Mouse (Mus musculus) adipocyte (in vitro differentiated cells): ENCODE measurements around the gene Frat1.
"Not testable (repeated sequence)": the region's sequence is repeated elsewhere in the genome, so short reads cannot be mapped to it uniquely, and the experiment has no call there.

Experiments
- DNase-seq: peaks from one replicate; pipeline ENCODE4 v3.0.0-alpha.2; 2016; ENCODE audit warnings: low spot score

Gene Frat1

DNA sequence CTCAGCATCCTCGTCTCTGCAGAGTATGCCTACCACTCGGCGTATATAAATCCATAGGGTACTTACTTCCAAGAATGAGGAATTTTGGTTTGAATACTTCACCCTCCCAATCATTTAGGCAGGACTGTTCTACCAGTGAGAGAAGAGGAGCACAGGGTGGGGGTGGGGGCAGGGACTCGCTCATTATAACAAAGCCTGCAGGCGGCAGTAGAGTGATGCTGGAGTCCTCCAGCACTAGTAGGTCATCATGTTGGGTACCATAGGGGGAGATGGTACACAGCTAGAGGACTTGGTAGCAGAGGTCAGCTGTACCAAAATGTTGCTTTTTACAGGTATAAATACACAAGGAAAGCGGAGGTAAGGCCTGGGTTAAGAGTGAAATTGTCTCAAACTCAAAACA, 14.6 kb downstream of the Frat1 start:
- no peak for DNase-seq

DNA sequence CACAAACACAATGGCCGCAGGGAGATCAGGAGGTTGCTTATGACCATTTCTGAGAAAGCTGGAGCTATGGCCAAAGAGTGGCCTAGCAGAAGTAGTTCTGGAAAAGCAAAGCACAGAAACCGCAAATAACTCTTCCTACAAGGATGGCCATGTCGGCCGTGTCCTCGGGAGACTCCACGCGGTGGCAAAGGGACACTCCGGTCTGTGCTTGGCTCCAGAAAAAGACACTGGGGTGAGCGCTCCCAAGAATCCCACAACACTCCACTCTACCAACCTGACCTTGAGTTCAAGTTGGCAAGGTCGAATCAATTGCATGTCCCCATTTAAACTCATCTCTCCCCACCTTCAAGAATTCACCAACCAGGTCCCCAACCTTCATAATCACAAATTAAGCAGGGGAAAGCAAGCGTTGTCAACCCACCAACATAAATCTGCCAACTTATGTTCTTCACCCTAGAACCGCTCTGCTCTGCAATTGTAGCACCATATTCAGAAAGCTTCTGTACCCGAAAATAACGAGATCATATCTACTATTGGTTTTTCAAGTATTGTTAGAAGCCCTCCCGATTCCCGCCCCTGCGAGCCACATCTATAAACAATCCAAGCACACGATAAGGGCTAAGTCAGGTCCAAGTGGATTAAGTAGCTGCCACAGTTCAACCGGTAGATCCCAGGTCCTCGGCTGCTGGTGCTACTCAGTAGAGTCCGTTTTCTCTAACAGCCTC, 16.8 kb downstream of the Frat1 start:
- peak; percentile 25 for DNase-seq

DNA sequence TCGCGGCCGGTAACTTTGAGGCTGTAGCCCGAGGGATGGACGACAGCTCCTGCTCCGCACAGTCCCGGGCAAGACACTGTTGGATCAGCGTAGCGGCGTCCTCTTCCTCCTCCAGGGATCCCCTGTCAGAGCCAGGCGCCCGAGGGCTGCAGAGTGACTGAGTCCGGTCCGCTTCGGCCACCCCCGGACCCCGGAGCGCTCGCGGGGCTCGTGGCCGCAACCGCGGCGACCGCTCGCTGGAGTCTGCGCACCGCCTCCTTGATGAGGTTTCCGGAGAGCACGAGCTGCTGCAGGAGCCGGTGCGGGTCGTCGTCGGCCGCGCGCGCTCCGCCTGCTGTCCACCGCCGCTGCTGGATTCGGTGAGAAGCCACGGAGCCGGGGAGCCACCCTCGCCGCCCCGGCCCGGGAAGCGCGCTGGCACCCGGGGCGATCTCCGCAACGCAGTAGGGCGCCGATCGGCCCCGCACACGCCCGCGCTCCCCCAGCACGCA, 17.4 kb downstream of the Frat1 start:
- peak; percentile 45 for DNase-seq

GRCm38 (mm10) chr19:41847614-41847991, 17.8 kb downstream of the Frat1 start:
- DNase-seq = peak; percentile 32

- DNase-seq = peak; percentile 92
Measured at GRCm38 (mm10) chr19:41847992-41848851, 18.5 kb downstream of the Frat1 start, which contains the start of gene Frat2. Frat2 (minus strand) TSS chr19:41848132.

DNA sequence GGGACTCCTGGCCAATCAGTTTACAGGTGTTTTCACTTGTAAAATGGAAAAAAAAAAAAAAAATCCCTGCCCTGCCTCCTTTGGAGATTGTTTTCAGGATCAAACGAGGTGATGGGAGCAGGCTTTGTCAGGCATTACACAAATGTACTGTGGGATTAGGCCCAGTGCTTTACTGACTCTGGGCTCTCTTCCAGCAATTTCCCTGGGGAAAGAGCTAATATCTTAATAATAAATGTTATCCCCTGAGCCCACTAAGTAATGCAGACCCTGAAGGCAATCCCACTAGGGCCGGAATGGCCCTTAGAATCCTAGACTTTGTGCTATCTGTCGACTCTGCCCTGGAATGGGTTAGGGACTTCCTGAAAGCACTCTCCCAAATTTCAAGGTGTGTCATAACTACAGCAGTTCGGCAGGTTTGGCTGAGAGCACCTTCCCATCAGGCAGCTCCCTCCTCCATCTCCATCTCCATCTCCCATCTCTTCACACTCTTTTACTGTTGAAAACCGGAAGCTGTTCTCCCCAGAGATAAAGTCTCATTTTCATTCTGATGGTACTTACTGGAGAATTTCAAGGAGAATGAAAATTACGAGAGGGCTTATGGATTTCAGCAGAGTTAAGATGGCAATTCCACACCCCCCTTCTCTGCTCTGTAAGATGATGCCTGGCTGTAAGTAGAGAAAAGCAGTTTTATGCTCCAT, 20.4 kb downstream of the Frat1 start:
- no peak for DNase-seq

DNA sequence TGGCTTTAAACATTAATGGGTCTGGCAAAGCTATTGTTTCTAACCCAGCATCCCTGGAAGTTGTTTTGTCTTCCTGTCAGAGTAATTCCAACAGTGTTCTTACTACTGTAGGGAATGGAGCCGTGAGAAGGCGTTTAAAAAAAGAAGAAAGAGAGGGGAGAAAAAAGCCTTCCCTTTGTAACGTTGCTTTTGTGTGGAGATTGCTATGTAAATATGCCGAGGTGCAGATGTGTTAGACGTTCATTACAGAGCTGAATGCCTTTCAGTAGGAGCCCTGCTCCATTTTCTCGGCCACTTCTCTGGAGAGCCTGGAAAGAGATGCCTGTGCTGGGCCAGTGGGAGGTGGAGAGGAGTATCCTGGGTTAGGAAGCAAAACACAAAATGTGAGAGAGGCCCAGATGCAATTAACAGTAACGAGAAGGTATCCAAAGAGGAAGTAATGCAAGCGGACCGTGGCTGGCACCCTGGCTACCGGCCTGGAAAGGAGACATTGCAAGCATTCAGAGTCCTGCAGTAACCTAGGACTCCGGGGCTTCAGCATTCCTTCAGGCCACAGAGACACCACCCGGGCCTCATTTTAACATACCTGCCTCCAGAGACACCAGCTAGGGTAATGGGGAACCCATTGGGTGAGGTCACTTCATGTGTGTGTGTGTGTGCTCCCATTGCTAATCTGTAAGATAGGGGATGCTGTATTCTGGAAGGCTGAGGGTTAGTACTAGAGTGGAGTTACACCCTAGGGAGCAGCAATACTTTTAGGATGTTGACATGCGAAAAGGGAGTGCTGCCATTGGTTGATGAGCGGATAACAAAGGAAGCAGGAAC, 21.2 kb downstream of the Frat1 start:
- no peak for DNase-seq

DNA sequence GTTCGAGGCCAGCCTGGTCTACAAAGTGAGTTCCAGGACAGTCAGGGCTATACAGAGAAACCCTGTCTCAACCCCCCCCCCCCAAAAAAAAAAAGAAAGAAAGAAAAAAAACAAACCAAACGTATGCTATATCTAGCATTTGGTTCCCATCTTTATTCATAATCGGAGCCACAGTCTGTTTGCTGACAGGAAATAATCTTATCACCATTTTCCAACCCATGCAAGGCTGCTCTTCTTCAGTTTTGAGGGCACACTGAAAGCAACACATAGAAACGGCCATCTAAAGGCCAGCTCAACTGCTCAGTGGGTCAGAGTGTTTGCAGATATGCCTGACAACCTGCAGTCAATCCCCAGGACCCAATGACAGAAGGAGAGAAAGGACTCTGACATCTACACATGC, 22.7 kb downstream of the Frat1 start:
- no peak for DNase-seq

DNA sequence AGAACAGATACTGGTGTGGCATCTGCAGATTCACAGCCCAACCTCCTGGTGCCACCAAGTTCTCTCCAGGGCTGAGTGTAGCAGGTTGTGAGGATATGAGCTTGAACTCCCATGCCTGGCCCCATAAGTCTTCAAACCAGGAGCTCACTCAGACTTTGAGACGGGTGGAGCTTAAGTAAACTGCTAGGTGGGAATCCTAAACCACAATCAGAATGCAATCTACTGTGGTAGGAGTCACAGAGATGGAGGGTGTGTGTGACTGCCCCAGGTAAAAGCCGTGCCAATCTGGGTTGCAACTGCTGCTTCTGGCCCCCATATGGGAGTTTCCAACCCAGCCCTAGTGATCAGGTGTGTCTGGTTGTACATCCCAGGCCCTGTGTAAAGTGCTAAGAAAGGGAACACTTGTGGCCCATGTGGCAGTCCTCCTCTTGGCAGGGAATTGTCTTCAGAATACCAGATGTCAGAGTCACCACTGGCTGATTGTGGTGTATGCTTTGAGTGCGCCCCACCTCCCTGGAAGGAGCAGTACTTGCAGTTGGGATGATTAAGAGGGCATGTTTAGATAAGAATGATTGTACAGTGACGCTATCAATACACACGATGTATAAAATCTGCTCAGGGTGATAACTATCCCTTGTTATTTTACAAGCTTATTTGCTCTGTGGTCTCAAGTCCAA, 27.5 kb downstream of the Frat1 start:
- DNase-seq = no peak

GRCm38 (mm10) chr19:41857816-41858310, 28.1 kb downstream of the Frat1 start:
- DNase-seq = no peak

DNA sequence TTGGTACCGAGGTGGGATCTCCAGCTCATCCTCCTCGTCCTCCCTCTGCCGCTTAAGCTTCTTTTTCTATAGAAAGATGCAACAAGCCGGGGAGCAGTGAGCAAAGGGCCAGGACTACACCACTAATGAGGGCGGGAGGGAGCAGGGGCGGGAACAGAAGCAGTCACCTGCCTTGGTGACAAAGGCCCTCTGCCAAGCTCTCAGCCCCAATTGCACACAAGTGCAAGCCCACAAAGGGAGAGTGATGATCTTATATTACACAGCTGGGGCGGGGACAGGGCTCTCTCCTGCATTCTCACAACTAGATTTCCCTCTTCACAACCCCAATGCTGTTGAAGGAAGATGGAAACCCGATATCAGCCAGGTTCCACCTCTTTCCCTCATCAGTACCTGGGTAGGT, 36.9 kb downstream of the Frat1 start:
- no peak for DNase-seq

GRCm38 (mm10) chr19:41869296-41869695, 39.5 kb downstream of the Frat1 start:
- DNase-seq = no peak

DNA sequence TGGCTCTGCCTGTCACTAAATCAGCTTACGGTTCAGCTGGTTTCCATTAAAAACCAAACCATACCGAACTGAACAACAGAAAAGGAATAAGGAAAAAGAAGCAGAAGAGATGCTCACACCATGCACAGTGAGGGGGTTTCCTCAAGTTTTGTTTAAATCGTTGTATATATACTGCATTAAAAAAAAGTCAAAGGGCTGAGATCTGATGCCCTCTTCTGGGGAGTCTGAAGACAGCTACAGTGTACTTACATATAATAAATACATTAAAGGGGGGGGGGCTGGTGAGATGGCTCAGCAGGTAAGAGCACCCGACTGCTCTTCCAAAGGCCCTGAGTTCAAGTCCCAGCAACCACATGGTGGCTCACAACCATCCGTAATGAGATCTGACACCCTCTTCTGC, 40.2 kb downstream of the Frat1 start:
- not testable (repeated sequence) for DNase-seq

DNA sequence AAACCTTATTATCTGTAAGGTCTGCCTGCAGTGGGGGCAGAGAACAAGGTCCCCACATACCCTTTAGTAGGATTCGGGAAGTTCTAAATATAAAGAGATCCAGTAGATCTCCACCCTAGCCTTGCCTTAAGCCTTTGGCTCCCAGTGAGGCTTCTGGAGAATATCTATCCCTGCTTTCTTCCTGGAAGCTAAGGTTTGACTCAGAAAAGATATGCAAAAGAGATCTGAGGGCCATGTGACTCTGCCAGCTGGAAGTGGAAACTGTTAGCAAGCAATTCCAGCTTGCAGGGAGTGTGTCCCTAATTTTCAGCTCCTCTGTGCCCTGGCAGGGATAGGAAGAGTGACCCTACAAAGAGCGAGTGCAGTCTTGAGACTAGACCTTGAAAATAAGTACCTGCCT, 42.5 kb downstream of the Frat1 start:
- DNase-seq = no peak

- DNase-seq = no peak
Measured at GRCm38 (mm10) chr19:41874356-41874755, 44.6 kb downstream of the Frat1 start.

DNA sequence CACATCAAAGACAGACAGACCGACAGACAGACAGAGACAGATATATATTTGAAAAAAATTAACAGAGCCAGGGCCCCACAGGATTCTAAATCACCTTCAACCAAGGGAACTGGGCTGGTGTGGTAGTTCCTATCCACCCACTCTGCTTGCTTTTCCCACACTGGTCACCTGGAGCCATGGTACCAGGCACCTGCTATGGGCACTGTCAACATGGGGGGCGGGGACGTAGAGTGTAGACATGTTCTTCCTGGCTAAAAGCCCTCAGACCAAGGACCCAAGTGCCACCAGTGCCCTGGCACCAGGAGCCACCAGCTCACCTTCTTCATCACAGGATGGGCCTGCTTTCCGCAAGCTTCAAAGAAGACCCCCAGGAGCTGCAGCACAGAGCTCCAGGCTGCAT, 52.1 kb downstream of the Frat1 start:
- DNase-seq = no peak
